Mouse (Mus musculus) CD4-positive, CD25-positive, alpha-beta regulatory T cell, adult 2 months (primary cell): ENCODE results near the gene Bicdl2.
A peak's percentile ranks its signal among the peaks of the same experiment; 100 is the strongest.

Experiments used
- DNase-seq: peaks from one replicate; pipeline ENCODE4 v3.0.0-alpha.2; 2012; ENCODE audit warnings: low read depth, low spot score

The Bicdl2 gene

GRCm38 (mm10) chr17:23674271-23674952, 14.1 kb downstream of the Bicdl2 start:
- DNase-seq: no peak

DNA sequence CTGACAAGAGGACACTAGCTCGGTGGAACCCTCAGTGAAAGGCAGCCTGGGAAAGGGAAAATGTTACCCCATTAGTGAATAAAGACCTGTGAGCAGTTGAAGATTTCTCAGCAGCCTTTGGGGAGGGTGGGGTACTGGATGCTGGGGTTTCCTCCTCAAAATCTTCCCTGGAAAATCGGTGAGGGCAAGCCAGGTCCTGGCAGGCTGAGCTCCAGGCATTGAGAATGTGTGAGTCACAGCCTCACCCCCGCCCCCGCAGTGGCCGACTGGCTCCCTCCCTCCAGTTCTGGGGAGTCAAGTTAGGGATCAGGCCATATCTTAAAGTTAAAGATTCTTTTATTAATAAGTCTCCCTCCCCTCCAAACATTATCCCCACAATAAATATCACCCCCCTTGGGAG, 14.8 kb downstream of the Bicdl2 start:
- DNase-seq: no peak

DNA sequence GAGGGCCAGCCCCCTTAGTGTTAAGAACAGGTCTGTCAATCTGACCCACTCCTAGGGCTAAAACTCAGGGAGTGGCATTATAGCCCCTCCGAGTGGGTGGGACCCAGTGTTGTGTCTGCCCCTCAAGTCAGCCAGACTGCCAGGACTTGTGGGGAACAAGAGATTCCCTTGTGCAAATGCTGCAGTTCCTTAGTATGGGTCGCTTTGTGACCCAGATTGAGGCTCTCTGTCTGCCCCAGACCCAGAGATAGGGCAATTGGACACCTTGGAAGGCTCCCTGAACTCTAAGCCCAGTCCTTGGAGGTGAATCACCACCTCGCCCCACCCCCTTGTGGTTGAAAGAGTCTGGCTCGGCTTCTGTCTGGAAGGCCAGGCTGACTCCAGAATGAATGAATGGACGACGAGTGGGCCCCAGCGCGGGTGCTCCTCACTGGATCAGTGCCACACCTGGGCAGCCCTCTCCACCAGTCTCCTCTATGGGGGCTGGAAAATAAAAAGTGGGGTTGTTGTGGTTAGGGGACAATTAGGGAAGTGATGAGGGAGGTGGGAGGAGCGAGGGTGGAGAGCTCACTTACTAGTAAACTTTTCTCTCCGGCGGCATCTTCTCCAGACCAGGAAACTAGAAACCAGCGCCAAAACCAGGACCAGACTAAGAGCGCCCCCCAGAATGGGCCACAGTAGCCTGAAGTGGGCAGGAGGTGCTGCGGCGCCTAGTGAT, 15.4 kb downstream of the Bicdl2 start:
- DNase-seq: peak; percentile 55

GRCm38 (mm10) chr17:23676473-23677031, 16.2 kb downstream of the Bicdl2 start:
- DNase-seq: peak; percentile 57

- peak; percentile 94 for DNase-seq
Measured at GRCm38 (mm10) chr17:23677236-23677679, 17.0 kb downstream of the Bicdl2 start, which contains the start of gene Tnfrsf12a. Gene Tnfrsf12a (minus strand): TSS chr17:23677468.

DNA sequence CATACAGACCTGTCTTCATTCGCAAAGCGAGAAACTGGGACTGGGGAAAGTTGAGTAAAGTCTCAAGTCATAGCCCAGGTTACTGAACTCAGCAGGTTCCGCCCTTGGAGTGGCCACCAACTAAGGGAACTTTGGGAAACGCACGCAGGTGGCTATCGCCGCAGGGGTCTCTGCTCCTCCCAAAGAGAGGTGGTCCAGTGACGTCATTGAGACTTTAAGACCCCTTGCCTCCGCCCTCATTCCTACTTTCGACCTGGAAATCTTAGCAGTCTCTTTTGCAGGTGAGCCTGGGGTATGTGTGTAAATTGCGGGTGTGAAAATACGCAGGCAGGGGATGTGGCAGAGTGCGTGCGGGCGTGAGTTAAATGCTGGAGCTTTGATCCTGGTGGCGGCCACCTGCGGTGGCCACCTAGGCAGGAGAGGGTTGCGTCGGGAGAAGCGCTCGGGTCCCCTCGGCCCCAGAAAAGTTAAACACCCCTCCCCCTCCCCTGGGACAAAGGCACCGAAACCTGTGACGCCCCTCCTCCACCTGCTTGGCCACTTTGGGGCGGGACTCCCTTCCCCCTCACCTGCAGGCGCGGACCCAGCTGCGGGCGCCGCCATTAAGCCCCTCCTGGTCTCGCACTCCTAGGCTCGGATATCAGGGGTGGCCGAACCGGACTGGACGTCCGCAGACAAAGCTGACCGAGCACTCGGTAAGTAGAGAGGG, 19.0 kb downstream of the Bicdl2 start, which contains the start of gene Cldn6:
TSS of gene Cldn6 (plus strand) at position 123 of the 709 bp plus-strand sequence.
- DNase-seq: no peak

GRCm38 (mm10) chr17:23680336-23680735, 20.0 kb downstream of the Bicdl2 start:
- no peak for DNase-seq

- DNase-seq: no peak
Measured at GRCm38 (mm10) chr17:23681086-23681485, 20.8 kb downstream of the Bicdl2 start.

- DNase-seq: no peak
Measured at GRCm38 (mm10) chr17:23682092-23682491, 21.8 kb downstream of the Bicdl2 start.

DNA sequence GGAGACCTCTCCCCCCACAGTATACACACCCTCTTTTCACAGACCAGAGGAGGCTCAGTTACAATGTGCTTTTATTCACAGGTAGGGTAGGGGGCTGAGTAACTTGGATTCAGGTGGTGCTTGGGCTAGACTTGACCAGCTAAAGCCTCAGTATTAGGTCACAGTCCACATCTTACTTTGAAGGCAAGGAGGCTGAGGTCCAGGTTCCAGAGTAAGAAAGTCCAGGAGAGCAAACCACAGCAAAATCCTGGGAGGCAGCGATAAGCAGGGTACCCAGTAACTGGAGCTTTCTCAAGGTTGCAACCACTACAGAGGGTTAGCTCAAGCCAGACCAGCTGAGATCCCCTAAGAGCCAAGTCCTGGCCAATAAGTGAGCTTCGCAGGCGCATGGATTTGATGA, 22.2 kb downstream of the Bicdl2 start:
- no peak for DNase-seq

- DNase-seq: no peak
Measured at GRCm38 (mm10) chr17:23683226-23683625, 22.9 kb downstream of the Bicdl2 start.

- DNase-seq: no peak
Measured at GRCm38 (mm10) chr17:23683856-23684672, 23.8 kb downstream of the Bicdl2 start, which contains the start of gene Cldn9. Gene Cldn9 (minus strand): TSS chr17:23684026.

DNA sequence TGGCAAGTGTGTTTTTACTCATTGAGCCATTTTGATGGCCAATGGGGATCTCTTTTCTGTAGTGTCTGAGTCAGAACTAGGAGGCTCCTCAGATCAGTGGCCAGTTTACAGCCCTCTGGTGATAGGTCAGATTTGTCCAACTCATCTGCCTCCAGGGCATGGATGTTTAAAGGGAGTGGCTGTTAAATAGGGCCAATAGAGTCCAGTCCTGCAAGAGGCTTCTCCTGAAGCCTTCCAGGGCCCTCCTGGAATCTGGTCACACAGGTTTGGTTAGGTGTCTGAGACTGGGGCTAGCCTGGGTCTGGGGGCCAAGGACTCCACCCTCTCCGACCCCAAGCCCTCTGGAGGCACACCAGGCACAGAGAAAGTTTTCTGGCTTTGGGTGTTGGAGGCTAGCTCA, 34.2 kb downstream of the Bicdl2 start:
- no peak for DNase-seq

GRCm38 (mm10) chr17:23695801-23696200, 35.5 kb downstream of the Bicdl2 start:
- DNase-seq: no peak

- DNase-seq: peak; percentile 36
Measured at GRCm38 (mm10) chr17:23699131-23700077, 39.1 kb downstream of the Bicdl2 start.

DNA sequence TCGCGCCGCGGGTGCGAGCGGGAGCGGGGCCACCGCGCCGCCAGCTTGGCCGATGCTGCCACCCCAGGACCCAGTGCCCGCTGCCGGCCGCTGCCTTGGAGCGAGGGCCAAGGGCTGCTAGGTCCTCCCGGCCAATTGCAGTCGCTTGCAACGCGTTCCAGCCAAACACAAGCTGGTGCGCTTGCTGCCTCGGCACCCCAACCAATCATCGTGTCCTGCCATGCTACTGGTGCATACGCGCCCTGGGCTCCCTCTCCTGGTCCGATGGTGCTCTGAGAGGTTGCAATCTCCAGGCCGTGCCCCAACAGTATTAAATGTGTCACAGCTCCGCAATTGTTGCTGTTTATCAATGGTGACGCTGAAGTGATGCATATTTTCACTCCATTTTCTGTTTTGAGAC, 39.8 kb downstream of the Bicdl2 start:
- DNase-seq: peak; percentile 85

GRCm38 (mm10) chr17:23703301-23703700, 43.0 kb downstream of the Bicdl2 start:
- no peak for DNase-seq

DNA sequence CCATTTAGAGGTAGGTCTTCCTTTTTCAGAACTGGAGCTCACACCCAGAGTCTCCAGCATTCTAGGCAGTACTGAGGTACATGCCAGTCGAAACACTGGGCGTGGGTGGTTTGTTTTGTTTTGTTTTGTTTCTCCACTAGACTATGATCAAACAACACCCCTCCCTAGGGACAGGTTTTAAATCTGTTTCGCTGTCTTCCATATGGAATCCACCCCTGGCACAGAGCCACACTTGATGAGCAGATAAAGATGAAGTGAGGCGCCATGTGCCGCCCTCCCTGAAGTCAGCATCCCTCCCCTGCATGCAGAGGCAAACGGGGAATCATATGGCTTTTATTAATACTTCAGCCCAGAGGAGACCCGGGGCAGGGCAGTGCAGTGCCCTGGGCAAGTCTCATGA, 44.4 kb downstream of the Bicdl2 start:
- DNase-seq: no peak

DNA sequence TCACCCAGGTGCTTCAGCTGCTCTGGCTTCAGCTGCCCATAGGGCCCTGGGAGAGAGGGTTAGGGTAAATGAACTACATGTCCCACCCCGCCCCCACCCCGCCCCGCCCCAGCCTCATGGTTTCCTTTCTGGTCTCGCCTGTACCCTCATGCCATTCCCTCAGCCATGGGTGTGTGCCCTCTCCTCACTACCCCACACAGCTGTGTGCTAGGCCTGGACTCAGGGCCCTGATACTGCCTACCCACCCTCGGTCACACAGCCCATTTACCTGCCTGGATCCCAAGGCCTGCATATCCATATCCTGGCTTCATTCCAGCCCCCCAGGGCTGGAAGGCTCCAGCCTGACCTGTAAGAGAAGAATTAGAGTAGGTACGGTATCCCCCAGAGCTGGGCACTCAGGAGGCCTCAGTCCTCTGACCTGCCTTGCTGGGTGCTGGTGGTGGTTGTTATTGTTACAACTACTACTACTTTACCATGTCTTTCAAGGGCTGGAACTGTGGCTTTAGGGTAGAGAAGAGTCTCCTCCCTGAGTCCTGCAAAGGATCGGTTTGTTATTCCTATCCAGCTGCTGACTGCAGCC, 45.3 kb downstream of the Bicdl2 start:
- DNase-seq: no peak

DNA sequence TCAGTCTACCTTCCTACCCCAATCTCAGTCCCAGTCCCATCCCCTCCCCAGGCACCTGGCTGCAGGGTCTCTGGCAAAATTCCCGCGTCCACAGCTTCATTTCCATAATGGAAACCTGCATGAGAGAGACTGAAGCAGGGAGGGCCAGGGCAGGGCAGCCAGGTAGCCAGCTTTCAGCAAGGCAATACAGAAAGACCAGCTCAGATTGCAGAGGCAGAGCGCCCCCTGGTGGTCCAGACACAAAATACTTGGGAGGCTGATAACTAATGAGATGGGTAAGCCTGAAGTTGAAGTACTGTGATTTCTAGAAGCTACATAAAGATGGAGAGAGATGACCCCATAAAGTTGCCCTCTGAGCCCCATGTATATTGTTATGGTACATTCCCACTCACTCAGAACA, 45.9 kb downstream of the Bicdl2 start:
- peak; percentile 86 for DNase-seq
